Mouse (Mus musculus): Measurements from ENCODE around the gene Cacnb4. TPM values are rescaled to one million over a fixed set of nuclear protein-coding genes. Genes with fewer than 3 reads are reported as not detected.

The Cacnb4 gene
- polyA plus RNA-seq, 1 experiment from 2014 or later, result 2.8 TPM

DNA sequence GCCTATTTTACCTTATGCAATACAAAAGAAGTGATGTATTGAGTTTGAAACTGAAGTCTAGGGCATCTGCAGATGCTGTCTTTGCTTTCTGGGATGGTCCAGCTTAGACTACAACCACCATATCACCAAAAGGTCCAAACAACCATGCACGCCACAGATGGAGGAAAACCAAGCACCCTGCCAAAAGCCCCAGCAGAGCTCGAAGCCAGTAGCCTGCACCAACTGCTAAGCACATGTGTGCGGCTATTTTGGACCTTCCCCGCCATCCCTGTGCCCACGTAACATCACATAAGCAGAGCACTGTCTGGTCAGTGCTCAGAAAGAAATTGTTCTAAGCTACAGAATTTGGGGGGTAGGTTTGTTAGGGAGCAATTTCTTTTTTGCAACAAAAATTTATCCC is 5.9 kb downstream of the Cacnb4 start:
- WGBS, result 91% methylated on average over 5 of the region's 5 CpGs
- no peak for ATAC-seq (ENCODE audit: low FRiP score)

DNA sequence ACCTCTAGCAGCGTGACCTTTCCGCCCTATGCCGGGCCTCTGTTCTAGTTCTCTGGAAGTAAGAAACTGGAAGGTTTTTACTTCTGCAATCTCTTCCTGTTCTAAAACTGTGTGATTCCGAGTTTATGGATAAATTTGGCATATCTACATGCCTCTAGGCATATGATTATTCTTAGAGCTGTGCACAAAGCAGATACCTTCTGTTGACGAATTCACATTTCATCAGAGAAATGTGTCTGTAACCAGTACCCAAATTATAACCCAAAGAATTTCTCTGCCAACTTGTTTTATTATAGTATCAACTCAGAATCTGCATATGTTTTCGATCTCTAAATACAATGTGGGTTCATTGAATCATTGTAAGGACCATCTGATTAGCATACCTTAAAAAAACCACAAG is 8.2 kb downstream of the Cacnb4 start:
- Histone ChIP-seq H3K4me3 (ENCODE audit: low read depth, low read length) (no peak overlapping the region), H3K27me3 (ENCODE audit: control insufficient read depth, insufficient read depth, low read length) (no peaks in the 10 kb centered on the region), H3K27ac (ENCODE audit: low read depth, low read length) (no peak overlapping the region), H3K9ac (ENCODE audit: low read length) (no peak overlapping the region), H3K4me2 (no peak overlapping the region), H3K9me3 (ENCODE audit: control insufficient read depth, low read length) (no peaks in the 10 kb centered on the region), H3K36me3 (ENCODE audit: control insufficient read depth, insufficient read depth, low read length) (no peaks in the 10 kb centered on the region), H3K4me1 (ENCODE audit: control insufficient read depth, insufficient read depth, low read length) (no peaks in the 10 kb centered on the region)
- ATAC-seq (ENCODE audit: low FRiP score), result no peak
- 94% methylated on average over 6 of the region's 6 CpGs for WGBS
- no peak for DNase-seq (ENCODE audit: low spot score, missing footprints)

More for the DNA sequence above, 5.9 kb downstream of the Cacnb4 start:
- H3K27me3 ChIP-seq (ENCODE audit: control insufficient read depth, insufficient read depth, low read length), result peaks cover 14% of the 10 kb centered on the region
- H3K9ac ChIP-seq (ENCODE audit: low read length), result no peak overlapping the region
- DNase-seq (ENCODE audit: low spot score, missing footprints), result no peak
- no peak overlapping the region for H3K4me2 ChIP-seq
- no peak overlapping the region for H3K4me3 ChIP-seq (ENCODE audit: low read depth, low read length)
- no peaks in the 10 kb centered on the region for H3K36me3 ChIP-seq (ENCODE audit: control insufficient read depth, insufficient read depth, low read length)
- peaks cover 3% of the 10 kb centered on the region; the same call in 1 of the 2 replicates for H3K4me1 ChIP-seq (ENCODE audit: control insufficient read depth, insufficient read depth, low read length)
- no peaks in the 10 kb centered on the region for H3K9me3 ChIP-seq (ENCODE audit: control insufficient read depth, low read length)
- no peak overlapping the region for H3K27ac ChIP-seq (ENCODE audit: low read depth, low read length)

DNA sequence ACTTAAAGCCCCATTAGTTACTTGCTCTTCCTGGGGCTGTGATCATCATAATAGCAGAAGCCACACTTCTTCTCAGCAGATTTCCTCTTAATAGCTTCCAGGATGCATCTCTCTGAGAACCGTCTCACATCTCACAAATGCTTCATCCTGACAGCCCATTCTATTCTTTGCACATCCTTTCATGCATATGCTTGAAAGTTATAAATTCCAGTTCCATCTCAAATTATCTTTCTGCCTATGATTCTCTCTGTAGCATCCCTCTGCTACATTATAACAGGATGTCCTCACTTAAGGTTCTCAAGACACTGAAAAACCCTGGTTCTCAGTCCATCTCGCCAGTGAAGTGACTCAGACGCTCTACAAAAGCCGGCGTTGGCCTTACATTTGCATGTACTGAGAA is 19.9 kb downstream of the Cacnb4 start:
- Histone ChIP-seq H3K27me3 (ENCODE audit: control insufficient read depth, insufficient read depth, low read length) (no peaks in the 10 kb centered on the region), H3K36me3 (ENCODE audit: control insufficient read depth, insufficient read depth, low read length) (no peaks in the 10 kb centered on the region), H3K4me2 (no peak overlapping the region), H3K27ac (ENCODE audit: low read depth, low read length) (no peak overlapping the region), H3K4me3 (ENCODE audit: low read depth, low read length) (no peak overlapping the region), H3K9ac (ENCODE audit: low read length) (no peak overlapping the region), H3K4me1 (ENCODE audit: control insufficient read depth, insufficient read depth, low read length) (no peaks in the 10 kb centered on the region), H3K9me3 (ENCODE audit: control insufficient read depth, low read length) (no peaks in the 10 kb centered on the region)
- 88% methylated on average over 5 of the region's 5 CpGs for WGBS
- ATAC-seq (ENCODE audit: low FRiP score) (no peak), DNase-seq (ENCODE audit: low spot score, missing footprints) (no peak)

DNA sequence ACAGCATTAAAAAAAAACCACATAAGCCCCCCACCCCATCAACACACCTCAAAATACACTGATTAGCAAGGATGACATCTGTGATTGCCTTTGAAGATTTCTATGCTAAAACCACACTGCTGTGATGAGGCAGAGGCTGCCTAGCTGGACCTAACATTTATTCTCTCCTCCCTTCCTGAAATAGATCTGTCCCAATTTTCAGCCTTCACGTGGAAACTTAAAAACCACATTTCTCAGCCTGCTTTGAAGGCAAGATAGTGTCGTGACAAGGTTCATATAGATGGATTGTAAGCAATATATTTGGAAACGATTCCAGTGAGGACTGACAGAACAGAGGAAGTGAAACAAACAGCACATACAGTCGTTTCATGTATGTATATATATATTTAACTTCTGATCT is 22.1 kb downstream of the Cacnb4 start:
- H3K27ac ChIP-seq (ENCODE audit: low read depth, low read length), result no peak overlapping the region
- H3K4me3 ChIP-seq (ENCODE audit: low read depth, low read length), result no peak overlapping the region
- no peak overlapping the region for H3K4me2 ChIP-seq
- no peaks in the 10 kb centered on the region for H3K9me3 ChIP-seq (ENCODE audit: control insufficient read depth, low read length)
- H3K9ac ChIP-seq (ENCODE audit: low read length), result no peak overlapping the region
- ATAC-seq (ENCODE audit: low FRiP score) (no peak), DNase-seq (ENCODE audit: low spot score, missing footprints) (no peak)
- 80% methylated on average over 4 of the region's 4 CpGs for WGBS
- H3K4me1 ChIP-seq (ENCODE audit: control insufficient read depth, insufficient read depth, low read length), result no peaks in the 10 kb centered on the region
- no peaks in the 10 kb centered on the region for H3K36me3 ChIP-seq (ENCODE audit: control insufficient read depth, insufficient read depth, low read length)
- no peaks in the 10 kb centered on the region for H3K27me3 ChIP-seq (ENCODE audit: control insufficient read depth, insufficient read depth, low read length)

DNA sequence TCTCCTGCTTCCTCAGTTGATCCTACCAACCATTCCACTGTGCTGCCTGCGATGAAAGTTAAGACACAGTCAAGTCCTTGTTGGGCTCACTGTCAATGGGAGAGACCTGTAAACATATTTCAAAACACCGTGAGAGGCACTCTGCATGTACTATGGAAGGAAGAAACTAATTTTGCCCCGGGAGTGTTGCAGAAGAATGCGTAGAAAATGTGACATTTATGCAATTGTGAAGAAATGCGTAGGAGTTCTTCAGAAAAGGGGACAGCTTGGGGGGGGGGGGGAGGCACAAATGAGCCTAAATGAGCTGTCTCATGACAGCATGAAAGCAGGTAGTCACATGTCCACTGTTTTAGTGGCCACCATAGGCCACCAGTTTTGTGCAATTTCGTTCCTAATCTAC is 25.1 kb downstream of the Cacnb4 start:
- no peaks in the 10 kb centered on the region for H3K4me1 ChIP-seq (ENCODE audit: control insufficient read depth, insufficient read depth, low read length)
- no peaks in the 10 kb centered on the region for H3K9me3 ChIP-seq (ENCODE audit: control insufficient read depth, low read length)
- 88% methylated on average over 6 of the region's 6 CpGs for WGBS
- no peak overlapping the region for H3K9ac ChIP-seq (ENCODE audit: low read length)
- no peak overlapping the region for H3K4me3 ChIP-seq (ENCODE audit: low read depth, low read length)
- no peaks in the 10 kb centered on the region for H3K27me3 ChIP-seq (ENCODE audit: control insufficient read depth, insufficient read depth, low read length)
- ATAC-seq (ENCODE audit: low FRiP score) (no peak), DNase-seq (ENCODE audit: low spot score, missing footprints) (no peak)
- H3K36me3 ChIP-seq (ENCODE audit: control insufficient read depth, insufficient read depth, low read length), result no peaks in the 10 kb centered on the region
- no peak overlapping the region for H3K27ac ChIP-seq (ENCODE audit: low read depth, low read length)
- no peak overlapping the region for H3K4me2 ChIP-seq

DNA sequence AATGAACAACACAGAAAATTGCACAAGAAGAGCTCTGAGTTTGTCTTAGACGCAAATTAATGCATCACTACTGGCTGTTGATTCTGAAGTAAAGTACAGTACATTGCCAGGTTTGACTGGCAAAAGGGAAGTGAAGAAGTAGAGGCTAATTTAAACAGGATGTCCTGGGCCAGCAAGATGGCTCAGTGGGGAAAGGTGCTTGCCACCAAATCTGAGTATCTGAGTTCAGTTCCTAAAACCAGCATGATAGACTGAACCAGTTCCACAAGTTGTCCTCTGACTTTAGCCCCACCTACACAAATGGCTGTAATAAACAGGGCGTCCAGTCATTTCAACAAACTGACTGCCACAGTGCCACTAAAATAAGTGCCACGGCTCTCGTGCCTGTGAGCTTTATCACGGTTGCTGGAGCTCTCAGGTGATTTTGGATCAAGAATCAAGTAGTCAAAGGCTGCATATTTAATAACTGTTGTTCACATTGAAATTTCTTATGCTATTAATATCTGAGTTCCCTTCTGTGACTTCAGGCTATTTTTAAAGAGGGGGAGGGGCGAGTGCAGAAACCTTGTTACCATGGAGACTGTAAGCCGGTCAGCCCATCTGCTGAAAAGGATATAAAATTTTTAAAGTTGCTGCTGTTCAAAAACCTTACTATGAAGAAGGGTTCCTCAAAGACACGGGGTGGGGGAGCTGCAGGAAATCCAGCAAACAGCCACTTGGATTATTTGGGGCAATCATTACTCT is 29.2 kb downstream of the Cacnb4 start:
- WGBS, result 83% methylated on average over 8 of the region's 8 CpGs
- Histone ChIP-seq H3K4me1 (ENCODE audit: control insufficient read depth, insufficient read depth, low read length) (no peaks in the 10 kb centered on the region), H3K27me3 (ENCODE audit: control insufficient read depth, insufficient read depth, low read length) (no peaks in the 10 kb centered on the region), H3K36me3 (ENCODE audit: control insufficient read depth, insufficient read depth, low read length) (no peaks in the 10 kb centered on the region), H3K27ac (ENCODE audit: low read depth, low read length) (no peak overlapping the region), H3K4me2 (no peak overlapping the region), H3K9ac (ENCODE audit: low read length) (no peak overlapping the region), H3K9me3 (ENCODE audit: control insufficient read depth, low read length) (no peaks in the 10 kb centered on the region), H3K4me3 (ENCODE audit: low read depth, low read length) (no peak overlapping the region)
- ATAC-seq (ENCODE audit: low FRiP score) (no peak), DNase-seq (ENCODE audit: low spot score, missing footprints) (no peak)

DNA sequence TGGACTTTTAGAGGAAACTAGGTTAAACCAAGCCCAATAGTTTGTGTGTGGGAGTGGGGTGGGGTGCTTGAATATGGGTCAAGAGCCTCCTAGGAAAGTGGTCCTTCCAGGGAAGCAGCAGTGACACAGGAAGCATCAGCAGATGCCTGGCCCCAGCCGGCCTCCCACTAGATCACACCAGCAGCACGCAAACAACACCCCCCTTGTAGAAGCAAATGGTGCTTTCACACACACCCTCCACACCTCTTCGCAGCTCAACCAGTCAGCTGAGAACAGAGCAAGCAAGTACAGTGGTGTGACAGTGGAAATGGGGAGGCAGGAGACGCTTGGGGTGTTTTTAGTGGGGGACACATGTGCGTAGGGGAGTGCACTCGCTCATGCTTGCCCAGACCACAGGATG is 33.0 kb downstream of the Cacnb4 start:
- DNase-seq (ENCODE audit: low spot score, missing footprints) (no peak), ATAC-seq (ENCODE audit: low FRiP score) (no peak)
- H3K27me3 ChIP-seq (ENCODE audit: control insufficient read depth, insufficient read depth, low read length), result no peaks in the 10 kb centered on the region
- no peaks in the 10 kb centered on the region for H3K9me3 ChIP-seq (ENCODE audit: control insufficient read depth, low read length)
- no peaks in the 10 kb centered on the region for H3K36me3 ChIP-seq (ENCODE audit: control insufficient read depth, insufficient read depth, low read length)
- H3K4me2 ChIP-seq, result no peak overlapping the region
- H3K4me3 ChIP-seq (ENCODE audit: low read depth, low read length), result no peak overlapping the region
- H3K4me1 ChIP-seq (ENCODE audit: control insufficient read depth, insufficient read depth, low read length), result no peaks in the 10 kb centered on the region
- H3K9ac ChIP-seq (ENCODE audit: low read length), result no peak overlapping the region
- H3K27ac ChIP-seq (ENCODE audit: low read depth, low read length), result no peak overlapping the region
- WGBS, result 84% methylated on average over 6 of the region's 6 CpGs

DNA sequence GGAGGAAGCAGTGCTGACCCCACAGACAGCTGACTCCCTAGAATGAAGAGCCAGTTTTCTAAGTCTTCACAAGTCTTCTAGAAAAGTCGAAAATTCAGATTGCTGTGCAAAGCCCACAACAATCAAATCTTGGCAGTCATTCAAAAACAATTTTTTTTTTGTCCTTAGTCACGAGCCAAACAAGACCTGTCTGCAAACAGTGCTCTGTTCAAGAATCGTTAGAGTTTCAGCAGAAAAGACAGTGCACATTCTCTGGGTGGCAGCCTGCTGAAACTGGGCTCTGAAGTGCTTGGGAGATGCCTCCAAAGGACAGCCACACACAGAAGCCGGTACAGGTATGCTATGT is 37.1 kb downstream of the Cacnb4 start:
- no peaks in the 10 kb centered on the region for H3K9me3 ChIP-seq (ENCODE audit: control insufficient read depth, low read length)
- no peak overlapping the region for H3K9ac ChIP-seq (ENCODE audit: low read length)
- WGBS, result 87% methylated on average over 4 of the region's 4 CpGs
- ATAC-seq (ENCODE audit: low FRiP score) (no peak), DNase-seq (ENCODE audit: low spot score, missing footprints) (no peak)
- H3K27me3 ChIP-seq (ENCODE audit: control insufficient read depth, insufficient read depth, low read length), result no peaks in the 10 kb centered on the region
- no peak overlapping the region for H3K4me3 ChIP-seq (ENCODE audit: low read depth, low read length)
- no peak overlapping the region for H3K27ac ChIP-seq (ENCODE audit: low read depth, low read length)
- H3K4me1 ChIP-seq (ENCODE audit: control insufficient read depth, insufficient read depth, low read length), result peaks cover 4% of the 10 kb centered on the region; the same call in 1 of the 2 replicates
- H3K36me3 ChIP-seq (ENCODE audit: control insufficient read depth, insufficient read depth, low read length), result no peaks in the 10 kb centered on the region
- no peak overlapping the region for H3K4me2 ChIP-seq

DNA sequence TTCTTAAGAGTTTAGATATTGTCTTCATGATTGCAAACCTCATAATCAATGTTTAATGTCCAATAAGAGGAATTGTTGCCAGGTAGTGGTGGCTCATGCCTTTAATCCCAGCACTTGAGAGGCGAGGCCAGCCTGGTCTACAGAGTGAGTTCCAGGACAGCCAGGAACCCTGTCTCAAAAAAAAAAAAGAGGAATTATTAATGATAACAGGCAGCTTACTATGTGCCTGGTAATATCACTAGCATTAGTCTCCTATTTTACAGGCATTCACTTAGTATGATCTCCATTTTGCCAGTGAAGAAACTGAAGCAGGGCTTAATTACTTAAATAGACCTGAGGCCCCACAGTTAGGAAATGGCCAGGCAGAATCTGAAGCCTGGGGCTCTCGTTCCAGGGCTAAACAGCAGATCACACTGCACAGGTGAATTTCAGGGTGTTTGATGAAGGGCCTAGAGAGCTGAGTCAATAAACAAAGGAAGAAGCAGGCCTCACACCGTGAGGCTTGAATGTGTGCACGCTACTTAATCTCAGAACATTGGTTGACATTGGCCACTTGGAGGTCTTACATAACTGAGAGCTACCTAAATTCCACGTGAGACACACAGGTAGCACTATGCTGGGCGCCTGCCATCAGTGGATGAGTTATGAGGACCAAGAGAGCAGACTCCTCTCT is 37.6 kb downstream of the Cacnb4 start:
- no peak for ATAC-seq (ENCODE audit: low FRiP score)
- H3K4me1 ChIP-seq (ENCODE audit: control insufficient read depth, insufficient read depth, low read length), result peaks cover 4% of the 10 kb centered on the region; the same call in 1 of the 2 replicates
- no peak overlapping the region for H3K27ac ChIP-seq (ENCODE audit: low read depth, low read length)
- no peaks in the 10 kb centered on the region for H3K9me3 ChIP-seq (ENCODE audit: control insufficient read depth, low read length)
- H3K9ac ChIP-seq (ENCODE audit: low read length), result no peak overlapping the region
- 75% methylated on average over 6 of the region's 6 CpGs for WGBS
- no peak overlapping the region for H3K4me2 ChIP-seq
- no peaks in the 10 kb centered on the region for H3K27me3 ChIP-seq (ENCODE audit: control insufficient read depth, insufficient read depth, low read length)
- no peak overlapping the region for H3K4me3 ChIP-seq (ENCODE audit: low read depth, low read length)
- no peaks in the 10 kb centered on the region for H3K36me3 ChIP-seq (ENCODE audit: control insufficient read depth, insufficient read depth, low read length)
- no peak for DNase-seq (ENCODE audit: low spot score, missing footprints)
